Mouse (Mus musculus) neural tube, embryonic 11.5 days (tissue): ENCODE data around the gene Klk6. TPM values are rescaled to one million over a fixed set of nuclear protein-coding genes. Genes with fewer than 3 reads are reported as not detected.

ENCODE experiments used
- ATAC-seq: fragments of 200-750 bp; cut with Nextera tagmentation; 2 replicates; pipeline ENCODE4 v1.8.0; 2017; ENCODE audit warnings: moderate number of reproducible peaks, mild to moderate bottlenecking, moderate TSS enrichment, moderate library complexity; ENCODE audit not compliant: insufficient read depth, low FRiP score, low TSS enrichment
- DNase-seq: peaks from one replicate; pipeline ENCODE4 v3.0.0-alpha.2; 2015; ENCODE audit warnings: low spot score
- H3K27ac ChIP-seq: fragments of 300-500 bp; sonication (generic); 2 replicates; pipeline ENCODE4 v1.5.1; 2014; ENCODE audit warnings: low read depth, mild to moderate bottlenecking, low read length
- H3K27me3 ChIP-seq: fragments of 300-500 bp; sonication (generic); 2 replicates; pipeline ENCODE4 v1.6.1; 2014; ENCODE audit warnings: mild to moderate bottlenecking, low read length, mixed read lengths; ENCODE audit not compliant: control insufficient read depth, insufficient read depth
- H3K36me3 ChIP-seq: fragments of 300-500 bp; sonication (generic); 2 replicates; pipeline ENCODE4 v1.6.1; 2014; ENCODE audit warnings: mild to moderate bottlenecking, low read length, moderate library complexity, mixed read lengths; ENCODE audit not compliant: control insufficient read depth, insufficient read depth
- H3K4me1 ChIP-seq: fragments of 300-500 bp; sonication (generic); 2 replicates; pipeline ENCODE4 v1.6.1; 2014; ENCODE audit warnings: low read length, mixed read lengths; ENCODE audit not compliant: control insufficient read depth, insufficient read depth
- H3K4me2 ChIP-seq: fragments of 300-500 bp; sonication (generic); 2 replicates; pipeline ENCODE4 v1.6.1; 2014; ENCODE audit warnings: low read depth, mild to moderate bottlenecking, moderate library complexity
- H3K4me3 ChIP-seq: fragments of 300-500 bp; sonication (generic); 2 replicates; pipeline ENCODE4 v1.5.1; 2014; ENCODE audit warnings: low read depth, low read length
- H3K9ac ChIP-seq: fragments of 300-500 bp; sonication (generic); 2 replicates; pipeline ENCODE4 v1.6.1; 2014; ENCODE audit warnings: mild to moderate bottlenecking, low read length
- H3K9me3 ChIP-seq: fragments of 300-500 bp; sonication (generic); 2 replicates; pipeline ENCODE4 v1.6.1; 2016; ENCODE audit warnings: low read length; ENCODE audit not compliant: control insufficient read depth
- WGBS: fragments of 180-500 bp; shearing (Covaris S2); extraction: QIAGEN DNeasy Blood & Tissue Kit; methylation state at CpG from one replicate; pipeline ENCODE4 v1.1.7; 2014; 5-methylcytosine and 5-hydroxymethylcytosine counted together
- polyA plus RNA-seq: library from polyadenylated mRNA; unstranded; fragments of >200 nt; fragmentation: Nextera tagmentation; extraction: Ambion mirVana; gene quantifications from 2 replicates; pipeline ENCODE4 v1.2.1, GENCODE M21; 2014

The Klk6 gene
- polyA plus RNA-seq, 1 experiment from 2014 or later = not detected

DNA sequence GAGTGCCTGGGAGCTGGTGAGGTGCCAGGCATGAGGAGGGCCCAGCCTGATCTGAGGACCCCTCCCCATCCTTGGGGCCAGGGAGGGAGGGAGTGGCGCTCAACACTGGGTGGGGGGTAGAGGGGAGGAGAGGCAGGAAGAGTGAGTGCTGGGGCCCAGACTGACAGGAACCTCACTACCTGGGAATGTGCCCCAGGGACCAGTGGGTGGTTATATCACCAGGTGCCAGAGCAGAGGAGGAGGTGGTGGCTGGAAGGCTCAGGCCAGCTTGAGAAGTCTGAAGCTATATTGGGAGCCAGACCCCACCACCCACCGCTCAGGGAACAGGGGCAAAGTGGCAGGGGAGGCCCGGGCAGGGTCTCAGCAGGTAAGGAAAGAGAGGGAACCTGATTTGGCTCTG is 17.4 kb downstream of the Klk6 start, which contains the start of gene Klk5:
TSS of gene Klk5 (plus strand) at position 271 of the 400 bp plus-strand sequence.
- no peak for ATAC-seq
- WGBS = 47% methylated on average over 2 of the region's 3 CpGs
- no peaks in the 10 kb centered on the region for H3K27me3 ChIP-seq

GRCm38 (mm10) chr7:43843801-43844200 is 19.5 kb downstream of the Klk6 start:
- no peaks in the 10 kb centered on the region for H3K9me3 ChIP-seq
- no peaks in the 10 kb centered on the region for H3K27me3 ChIP-seq
- H3K4me1 ChIP-seq = no peaks in the 10 kb centered on the region
- H3K4me3 ChIP-seq = no peak overlapping the region
- H3K27ac ChIP-seq = no peak overlapping the region
- DNase-seq (no peak), ATAC-seq (no peak)
- WGBS = 74% methylated on average over 4 of the region's 4 CpGs
- no peak overlapping the region for H3K4me2 ChIP-seq
- no peaks in the 10 kb centered on the region for H3K36me3 ChIP-seq
- no peak overlapping the region for H3K9ac ChIP-seq

More for the DNA sequence above, 17.4 kb downstream of the Klk6 start, which contains the start of gene Klk5:
- no peaks in the 10 kb centered on the region for H3K36me3 ChIP-seq
- DNase-seq = no peak
- H3K4me2 ChIP-seq = no peak within 1 kb of the TSS
- H3K4me3 ChIP-seq = no peak within 1 kb of the TSS
- no peak within 1 kb of the TSS for H3K9ac ChIP-seq
- no peaks in the 10 kb centered on the region for H3K9me3 ChIP-seq
- no peaks in the 10 kb centered on the region for H3K4me1 ChIP-seq
- H3K27ac ChIP-seq = no peak within 1 kb of the TSS

DNA sequence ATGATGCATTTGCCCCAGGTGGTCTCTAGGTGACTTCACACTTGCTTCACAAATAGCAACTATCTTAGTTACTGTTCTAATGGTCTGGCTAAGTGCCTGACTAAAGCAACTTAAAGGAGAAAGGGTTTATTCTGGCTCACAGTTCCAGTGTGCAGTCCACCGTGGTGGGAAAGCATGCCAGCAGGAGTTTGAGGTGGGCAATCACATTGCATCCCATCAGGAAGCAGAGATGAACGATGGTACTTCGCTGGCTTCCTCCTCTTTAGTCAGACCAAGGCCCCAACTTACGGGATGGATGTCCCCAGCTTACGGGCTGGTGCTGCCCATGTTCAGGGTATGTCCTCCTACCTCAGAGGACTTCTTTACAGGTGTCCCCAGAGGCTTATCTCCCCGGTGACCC is 27.3 kb downstream of the Klk6 start:
- H3K9me3 ChIP-seq = no peaks in the 10 kb centered on the region
- H3K9ac ChIP-seq = no peak overlapping the region
- no peak overlapping the region for H3K4me3 ChIP-seq
- DNase-seq = no peak
- H3K4me2 ChIP-seq = no peak overlapping the region
- no peaks in the 10 kb centered on the region for H3K27me3 ChIP-seq
- H3K27ac ChIP-seq = no peak overlapping the region
- no peaks in the 10 kb centered on the region for H3K36me3 ChIP-seq
- no peaks in the 10 kb centered on the region for H3K4me1 ChIP-seq
- WGBS = 89% methylated on average over 6 of the region's 6 CpGs
- no peak for ATAC-seq

GRCm38 (mm10) chr7:43854642-43855380 is 30.5 kb downstream of the Klk6 start:
- no peaks in the 10 kb centered on the region for H3K36me3 ChIP-seq
- DNase-seq (no peak), ATAC-seq (no peak)
- no peak overlapping the region for H3K9ac ChIP-seq
- H3K4me2 ChIP-seq = no peak overlapping the region
- no peak overlapping the region for H3K27ac ChIP-seq
- no peak overlapping the region for H3K4me3 ChIP-seq
- 85% methylated on average over 9 of the region's 9 CpGs for WGBS
- H3K27me3 ChIP-seq = no peaks in the 10 kb centered on the region
- H3K9me3 ChIP-seq = no peaks in the 10 kb centered on the region
- H3K4me1 ChIP-seq = no peaks in the 10 kb centered on the region

DNA sequence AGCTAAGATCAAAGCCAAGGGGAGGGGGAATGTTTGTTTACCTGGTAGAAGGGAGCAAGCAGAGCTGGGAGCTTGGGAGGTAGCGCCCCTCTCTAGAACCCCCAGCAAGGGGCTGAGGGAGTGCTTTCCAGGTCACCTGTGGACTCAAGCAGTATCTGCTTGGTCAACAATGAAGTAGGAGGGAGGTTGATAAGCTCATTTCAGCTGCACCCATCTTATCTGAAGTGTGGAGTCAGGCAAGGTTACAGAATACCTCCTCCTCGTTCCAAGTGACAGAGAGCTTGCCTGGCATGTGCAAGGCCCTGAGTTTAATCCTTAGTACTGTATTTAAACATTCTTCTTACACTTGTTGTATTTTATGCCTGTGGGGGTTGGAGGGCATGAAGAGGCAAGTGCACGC is 31.4 kb downstream of the Klk6 start:
- Histone ChIP-seq H3K4me3 (no peak overlapping the region), H3K27me3 (no peaks in the 10 kb centered on the region), H3K4me2 (no peak overlapping the region), H3K9ac (no peak overlapping the region), H3K36me3 (no peaks in the 10 kb centered on the region), H3K4me1 (no peaks in the 10 kb centered on the region), H3K9me3 (no peaks in the 10 kb centered on the region), H3K27ac (no peak overlapping the region)
- WGBS = 80% methylated on average over 3 of the region's 3 CpGs
- no peak for DNase-seq
- ATAC-seq = no peak

DNA sequence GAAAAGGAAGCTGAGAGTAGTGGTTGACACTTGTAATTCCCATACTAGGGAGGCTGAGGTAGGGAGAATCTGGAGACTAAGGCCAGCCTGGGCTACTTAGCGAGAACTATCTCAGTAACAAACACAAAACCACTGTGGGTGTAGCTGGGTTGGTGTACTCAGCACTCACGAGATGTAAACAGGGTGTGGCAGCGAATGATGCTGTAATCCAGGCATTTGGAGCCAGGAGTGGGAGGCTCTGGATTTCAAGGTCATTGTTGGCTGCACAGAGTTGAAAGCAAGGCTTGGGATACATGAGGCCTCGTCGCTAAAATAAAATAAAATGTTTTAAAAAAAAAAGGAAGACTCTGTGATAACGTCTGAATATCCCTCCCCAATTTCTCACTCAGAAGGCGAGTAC is 32.0 kb downstream of the Klk6 start:
- H3K4me1 ChIP-seq = no peaks in the 10 kb centered on the region
- 84% methylated on average over 7 of the region's 7 CpGs for WGBS
- no peak overlapping the region for H3K4me3 ChIP-seq
- ATAC-seq (no peak), DNase-seq (no peak)
- H3K27ac ChIP-seq = no peak overlapping the region
- H3K36me3 ChIP-seq = no peaks in the 10 kb centered on the region
- H3K9ac ChIP-seq = no peak overlapping the region
- no peaks in the 10 kb centered on the region for H3K27me3 ChIP-seq
- H3K9me3 ChIP-seq = no peaks in the 10 kb centered on the region
- no peak overlapping the region for H3K4me2 ChIP-seq

DNA sequence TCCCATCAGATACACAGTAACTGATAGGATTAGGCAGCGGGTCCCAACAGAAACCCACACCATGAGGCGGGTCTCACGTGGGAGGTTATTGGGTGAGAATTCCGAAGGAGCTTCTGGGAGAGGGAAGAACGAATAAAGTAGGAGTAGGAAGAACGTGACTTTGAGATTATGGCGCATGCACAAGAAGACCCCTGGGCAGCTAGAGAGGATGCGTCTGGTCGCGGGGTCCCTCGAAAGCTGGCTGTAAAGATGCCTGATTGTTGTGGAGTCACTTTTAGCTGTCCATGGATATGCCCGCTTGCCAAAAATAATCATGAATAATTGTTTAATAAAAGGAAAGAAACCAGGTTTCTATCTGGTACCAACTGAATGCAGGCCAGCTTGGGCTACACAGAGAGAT is 33.2 kb downstream of the Klk6 start:
- no peak for ATAC-seq
- no peaks in the 10 kb centered on the region for H3K9me3 ChIP-seq
- H3K36me3 ChIP-seq = no peaks in the 10 kb centered on the region

GRCm38 (mm10) chr7:43860411-43860810 is 36.1 kb downstream of the Klk6 start:
- Histone ChIP-seq H3K4me1 (no peaks in the 10 kb centered on the region), H3K4me2 (no peak overlapping the region), H3K27ac (no peak overlapping the region), H3K36me3 (no peaks in the 10 kb centered on the region), H3K9ac (no peak overlapping the region), H3K4me3 (no peak overlapping the region), H3K27me3 (no peaks in the 10 kb centered on the region), H3K9me3 (no peaks in the 10 kb centered on the region)
- ATAC-seq = no peak
- DNase-seq = no peak
- WGBS = 54% methylated on average over 8 of the region's 8 CpGs

More for the DNA sequence above, 33.2 kb downstream of the Klk6 start:
- no peaks in the 10 kb centered on the region for H3K27me3 ChIP-seq
- 92% methylated on average over 12 of the region's 12 CpGs for WGBS
- H3K4me2 ChIP-seq = no peak overlapping the region
- no peaks in the 10 kb centered on the region for H3K4me1 ChIP-seq
- no peak for DNase-seq
- no peak overlapping the region for H3K4me3 ChIP-seq
- H3K27ac ChIP-seq = no peak overlapping the region
- no peak overlapping the region for H3K9ac ChIP-seq

DNA sequence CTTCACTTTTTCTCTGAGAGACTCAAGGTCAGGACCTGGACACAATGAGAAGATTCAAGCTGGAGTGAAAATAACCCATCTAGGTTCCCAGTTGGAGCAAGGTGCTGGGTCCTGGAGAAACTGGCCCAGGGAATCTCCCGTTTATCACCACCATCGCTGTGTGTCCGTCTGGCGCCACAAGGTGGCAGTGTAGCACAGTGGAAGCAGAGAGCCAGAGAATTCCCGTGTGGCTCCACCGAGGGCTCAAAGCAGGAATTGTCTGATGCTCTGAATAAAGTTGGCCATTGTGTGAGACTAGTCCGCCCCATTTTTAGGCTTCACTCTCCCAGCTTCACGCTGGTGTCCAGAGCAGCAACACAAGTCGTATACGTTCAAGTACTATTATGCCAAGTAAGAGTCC is 48.9 kb downstream of the Klk6 start:
- Histone ChIP-seq H3K4me2 (no peak overlapping the region), H3K27ac (no peak overlapping the region), H3K36me3 (no peaks in the 10 kb centered on the region), H3K4me3 (no peak overlapping the region), H3K9ac (no peak overlapping the region), H3K9me3 (no peaks in the 10 kb centered on the region), H3K27me3 (no peaks in the 10 kb centered on the region), H3K4me1 (no peaks in the 10 kb centered on the region)
- WGBS = 4% methylated on average over 10 of the region's 10 CpGs
- ATAC-seq (no peak), DNase-seq (peak; percentile 87)
